Mouse (Mus musculus) kidney, embryonic 16.5 days (tissue): ENCODE measurements around the gene Kcng1. TPM values are rescaled to one million over a fixed set of nuclear protein-coding genes. Genes with fewer than 3 reads are reported as not detected.
A peak's percentile ranks its signal among the peaks of the same experiment; 100 is the strongest.

Source experiments
- ATAC-seq: fragments of 200-750 bp; cut with Nextera tagmentation; 2 replicates; pipeline ENCODE4 v1.8.0; 2017; ENCODE audit warnings: moderate TSS enrichment; ENCODE audit not compliant: low FRiP score, low TSS enrichment
- H3K27ac ChIP-seq: fragments of 300-500 bp; sonication (generic); 2 replicates; pipeline ENCODE4 v1.5.1; 2014; ENCODE audit warnings: low read length
- H3K27me3 ChIP-seq: fragments of 300-500 bp; sonication (generic); 2 replicates; pipeline ENCODE4 v1.6.1; 2014; ENCODE audit warnings: low read length, control low read depth, mixed read lengths; ENCODE audit not compliant: insufficient read depth
- H3K36me3 ChIP-seq: fragments of 300-500 bp; sonication (generic); 2 replicates; pipeline ENCODE4 v1.6.1; 2014; ENCODE audit warnings: low read length, control low read depth, mixed read lengths; ENCODE audit not compliant: insufficient read depth
- H3K4me1 ChIP-seq: fragments of 300-500 bp; sonication (generic); 2 replicates; pipeline ENCODE4 v1.6.1; 2014; ENCODE audit warnings: low read length, control low read depth, mixed read lengths; ENCODE audit not compliant: insufficient read depth
- H3K4me2 ChIP-seq: fragments of 300-500 bp; sonication (generic); replicated peaks from 2 replicates; pipeline ENCODE4 v1.6.1; 2014; ENCODE audit warnings: low read depth, low read length
- H3K4me3 ChIP-seq: fragments of 300-500 bp; sonication (generic); 2 replicates; pipeline ENCODE4 v1.5.1; 2014; ENCODE audit warnings: mild to moderate bottlenecking, low read length
- H3K9ac ChIP-seq: fragments of 300-500 bp; sonication (generic); replicated peaks from 2 replicates; pipeline ENCODE4 v1.6.1; 2014; ENCODE audit warnings: low read length
- H3K9me3 ChIP-seq: fragments of 300-500 bp; sonication (generic); 2 replicates; pipeline ENCODE4 v1.6.1; 2016; ENCODE audit warnings: low read length, control low read depth
- WGBS: fragments of 180-500 bp; shearing (Covaris S2); extraction: QIAGEN DNeasy Blood & Tissue Kit; methylation state at CpG from one replicate; pipeline ENCODE4 v1.1.7; 2014; 5-methylcytosine and 5-hydroxymethylcytosine counted together
- polyA plus RNA-seq: library from polyadenylated mRNA; unstranded; fragments of >200 nt; fragmentation: Nextera tagmentation; extraction: Ambion mirVana; gene quantifications from 2 replicates; pipeline ENCODE4 v1.2.1, GENCODE M21; 2015

Gene Kcng1
- polyA plus RNA-seq, 1 experiment from 2014 or later: 2.9 TPM

DNA sequence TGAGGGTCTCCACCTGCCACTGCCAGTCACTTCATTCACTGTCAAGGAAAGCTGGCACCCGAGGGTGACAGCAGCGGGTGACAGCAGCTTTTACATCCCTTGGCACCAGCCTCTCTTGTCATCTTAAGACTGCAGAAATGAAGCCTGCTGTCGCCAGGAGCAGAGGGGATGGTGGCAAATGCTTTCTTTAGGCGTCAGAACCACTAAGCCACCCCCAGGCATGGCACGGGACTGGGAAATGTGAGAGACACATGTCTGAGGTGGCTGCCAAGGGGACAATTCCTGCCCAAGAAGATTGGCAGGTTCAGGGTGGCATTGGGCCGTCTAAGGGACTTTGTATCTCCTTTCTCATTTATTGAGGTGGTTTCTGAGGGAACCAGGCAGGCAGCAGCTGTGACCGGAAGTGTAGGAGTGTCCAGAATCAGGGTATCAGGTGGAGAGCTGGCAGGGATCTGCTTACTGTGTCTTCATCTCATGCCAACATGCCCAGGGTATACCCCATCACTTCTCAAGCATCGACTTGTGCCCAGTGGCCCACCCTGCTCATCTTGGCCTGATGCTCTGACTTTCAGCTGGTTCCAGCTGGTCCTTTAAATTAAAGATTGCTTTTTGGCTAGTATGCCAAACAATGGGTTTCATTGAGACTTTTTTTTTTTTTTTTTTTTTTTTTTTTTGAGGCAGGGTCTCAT is 33.2 kb downstream of the Kcng1 start:
- H3K36me3 ChIP-seq: no peaks in the 10 kb centered on the region
- no peak overlapping the region for H3K27ac ChIP-seq
- no peak overlapping the region for H3K4me2 ChIP-seq
- no peaks in the 10 kb centered on the region for H3K27me3 ChIP-seq
- 66% methylated on average over 8 of the region's 8 CpGs for WGBS
- H3K4me3 ChIP-seq: no peak overlapping the region
- ATAC-seq: no peak
- no peak overlapping the region for H3K9ac ChIP-seq
- no peaks in the 10 kb centered on the region for H3K9me3 ChIP-seq
- H3K4me1 ChIP-seq: no peaks in the 10 kb centered on the region

GRCm38 (mm10) chr2:168245571-168245970 is 36.0 kb downstream of the Kcng1 start:
- Histone ChIP-seq H3K9me3 (no peaks in the 10 kb centered on the region), H3K27me3 (no peaks in the 10 kb centered on the region), H3K36me3 (no peaks in the 10 kb centered on the region), H3K4me2 (no peak overlapping the region), H3K27ac (no peak overlapping the region), H3K9ac (no peak overlapping the region), H3K4me1 (no peaks in the 10 kb centered on the region), H3K4me3 (no peak overlapping the region)
- WGBS: 39% methylated on average over 8 of the region's 8 CpGs
- no peak for ATAC-seq

DNA sequence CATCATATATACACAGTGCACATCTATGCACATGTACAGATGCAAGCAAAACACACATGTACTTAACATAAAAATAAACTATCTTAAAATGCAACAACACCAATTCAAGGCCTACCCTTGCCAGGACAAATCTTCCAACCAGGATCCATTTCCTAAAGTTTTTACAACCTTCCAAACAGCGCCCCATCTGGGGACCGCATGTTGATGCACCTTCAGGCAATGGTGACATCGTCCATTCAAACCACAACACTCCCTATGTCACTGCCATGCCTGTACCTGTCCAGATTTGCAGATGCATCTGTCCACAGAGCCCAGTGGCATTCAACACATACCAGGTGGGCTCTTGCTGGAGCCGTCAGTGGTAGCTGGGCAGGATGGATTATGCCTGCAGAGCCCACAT is 38.3 kb downstream of the Kcng1 start:
- Histone ChIP-seq H3K4me1 (no peaks in the 10 kb centered on the region), H3K4me3 (no peak overlapping the region), H3K27me3 (no peaks in the 10 kb centered on the region), H3K9ac (no peak overlapping the region), H3K27ac (no peak overlapping the region), H3K9me3 (0 out of 2 replicates have a peak, but pooled peaks cover 10% of the 10 kb centered on the region), H3K4me2 (no peak overlapping the region), H3K36me3 (no peaks in the 10 kb centered on the region)
- no peak for ATAC-seq
- 79% methylated on average over 4 of the region's 4 CpGs for WGBS

DNA sequence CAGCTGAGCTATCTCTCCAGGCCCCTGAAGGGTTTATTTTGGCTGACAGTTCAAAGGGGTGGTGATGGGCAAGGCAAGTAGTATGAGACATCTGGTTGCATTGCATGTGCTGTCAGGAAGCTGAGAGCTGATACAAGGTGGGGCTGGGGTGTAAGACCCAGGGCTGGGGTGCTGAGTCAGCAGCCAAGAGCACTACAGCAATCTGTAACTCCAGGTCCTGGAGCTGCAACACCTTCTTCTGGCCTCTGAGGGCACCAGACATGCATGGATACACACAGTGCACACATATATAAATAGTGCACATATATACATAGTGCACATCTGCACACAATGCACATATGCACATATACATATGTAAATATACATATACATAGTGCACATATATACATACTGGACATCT is 38.7 kb downstream of the Kcng1 start:
- Histone ChIP-seq H3K27me3 (no peaks in the 10 kb centered on the region), H3K4me2 (no peak overlapping the region), H3K36me3 (no peaks in the 10 kb centered on the region), H3K4me1 (no peaks in the 10 kb centered on the region), H3K9ac (no peak overlapping the region), H3K4me3 (no peak overlapping the region), H3K27ac (no peak overlapping the region), H3K9me3 (0 out of 2 replicates have a peak, but pooled peaks cover 12% of the 10 kb centered on the region)
- 0 out of 2 replicates have a peak, but pooled peaks have one; percentile 4 for ATAC-seq

DNA sequence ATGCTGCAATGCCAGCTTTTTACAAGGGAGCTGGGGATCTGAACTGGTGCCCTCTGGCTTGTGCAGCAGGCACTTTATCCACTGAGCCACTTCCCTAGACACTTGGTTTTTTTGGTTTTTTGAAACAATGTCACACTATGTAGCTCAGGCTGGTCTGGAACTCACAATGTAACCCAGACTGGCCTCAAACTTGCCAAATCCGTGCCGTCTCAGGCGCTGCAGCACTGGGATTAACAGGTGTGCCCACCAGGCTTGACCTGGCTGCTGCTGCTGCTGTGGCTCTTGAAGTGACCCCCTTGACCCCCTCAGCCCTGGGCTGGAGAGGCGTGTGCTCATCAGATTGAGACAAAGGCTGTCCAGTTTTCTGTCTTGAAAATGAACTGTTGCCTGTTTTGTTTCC is 43.2 kb downstream of the Kcng1 start:
- 0 out of 2 replicates have a peak, but pooled peaks cover 12% of the 10 kb centered on the region for H3K9me3 ChIP-seq
- no peak overlapping the region for H3K4me3 ChIP-seq
- H3K27ac ChIP-seq: no peak overlapping the region
- H3K4me2 ChIP-seq: no peak overlapping the region
- no peak for ATAC-seq
- 88% methylated on average over 4 of the region's 4 CpGs for WGBS
- no peaks in the 10 kb centered on the region for H3K27me3 ChIP-seq
- H3K36me3 ChIP-seq: peaks cover 12% of the 10 kb centered on the region
- no peak overlapping the region for H3K9ac ChIP-seq
- no peaks in the 10 kb centered on the region for H3K4me1 ChIP-seq

- no peak overlapping the region for H3K4me2 ChIP-seq
- H3K27ac ChIP-seq: no peak overlapping the region
- 0 out of 2 replicates have a peak, but pooled peaks cover 2% of the 10 kb centered on the region for H3K9me3 ChIP-seq
- no peak overlapping the region for H3K4me3 ChIP-seq
- no peak overlapping the region for H3K9ac ChIP-seq
- peaks cover 20% of the 10 kb centered on the region for H3K36me3 ChIP-seq
- no peak for ATAC-seq
- WGBS: 86% methylated on average over 5 of the region's 5 CpGs
- no peaks in the 10 kb centered on the region for H3K27me3 ChIP-seq
- H3K4me1 ChIP-seq: peaks cover 24% of the 10 kb centered on the region
Measured at GRCm38 (mm10) chr2:168233286-168233685, 48.2 kb downstream of the Kcng1 start.

DNA sequence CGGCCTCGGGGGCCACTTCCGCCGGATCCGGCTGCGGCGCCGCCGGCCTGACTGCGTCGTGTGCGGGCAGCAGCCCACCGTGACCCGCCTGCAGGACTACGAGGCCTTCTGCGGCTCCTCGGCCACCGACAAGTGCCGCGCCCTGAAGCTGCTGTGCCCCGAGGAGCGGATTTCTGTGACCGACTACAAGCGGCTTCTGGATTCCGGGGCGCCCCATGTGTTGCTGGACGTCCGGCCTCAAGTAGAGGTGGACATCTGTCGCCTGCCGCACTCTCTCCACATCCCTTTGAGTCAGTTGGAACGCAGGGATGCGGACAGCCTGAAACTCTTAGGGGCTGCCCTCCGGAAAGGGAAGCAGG is 50.1 kb downstream of the Kcng1 start:
- Histone ChIP-seq H3K4me2 (peak overlapping the region; percentile 99), H3K4me1 (peaks cover 29% of the 10 kb centered on the region), H3K9me3 (no peaks in the 10 kb centered on the region), H3K9ac (peak overlapping the region; percentile 97), H3K4me3 (peak overlapping the region; percentile 94), H3K27me3 (no peaks in the 10 kb centered on the region), H3K36me3 (peaks cover 24% of the 10 kb centered on the region), H3K27ac (no peak overlapping the region)
- WGBS: 61% methylated on average over 33 of the region's 33 CpGs
- ATAC-seq: no peak

DNA sequence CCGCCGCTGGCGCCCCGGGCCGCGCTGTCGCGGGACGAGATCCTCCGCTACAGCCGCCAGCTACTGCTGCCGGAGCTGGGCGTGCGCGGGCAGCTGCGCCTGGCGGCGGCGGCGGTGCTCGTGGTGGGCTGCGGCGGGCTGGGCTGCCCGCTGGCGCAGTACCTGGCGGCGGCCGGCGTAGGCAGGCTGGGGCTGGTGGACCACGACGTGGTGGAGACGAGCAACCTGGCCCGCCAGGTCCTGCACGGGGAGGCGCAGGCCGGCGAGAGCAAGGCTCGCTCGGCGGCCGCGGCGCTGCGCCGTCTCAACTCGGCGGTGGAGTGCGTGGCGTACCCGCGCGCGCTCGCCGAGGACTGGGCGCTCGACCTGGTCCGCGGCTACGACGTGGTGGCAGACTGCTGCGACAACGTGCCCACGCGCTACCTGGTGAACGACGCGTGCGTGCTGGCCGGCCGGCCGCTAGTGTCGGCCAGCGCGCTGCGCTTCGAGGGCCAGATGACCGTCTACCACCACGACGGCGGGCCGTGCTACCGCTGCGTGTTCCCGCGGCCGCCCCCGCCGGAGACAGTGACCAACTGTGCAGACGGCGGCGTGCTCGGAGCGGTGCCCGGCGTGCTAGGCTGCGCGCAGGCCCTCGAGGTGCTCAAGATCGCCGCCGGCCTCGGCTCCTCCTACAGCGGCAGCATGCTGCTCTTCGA is 50.6 kb downstream of the Kcng1 start:
- H3K4me1 ChIP-seq: peaks cover 29% of the 10 kb centered on the region
- H3K9ac ChIP-seq: peak overlapping the region; percentile 97
- ATAC-seq: peak; percentile 64
- H3K27me3 ChIP-seq: no peaks in the 10 kb centered on the region
- peak overlapping the region; percentile 97 for H3K27ac ChIP-seq
- 3% methylated on average over 104 of the region's 105 CpGs for WGBS
- H3K4me3 ChIP-seq: peak overlapping the region; percentile 94
- peak overlapping the region; percentile 99 for H3K4me2 ChIP-seq
- H3K36me3 ChIP-seq: peaks cover 28% of the 10 kb centered on the region
- no peaks in the 10 kb centered on the region for H3K9me3 ChIP-seq

GRCm38 (mm10) chr2:168230026-168230728 is 51.4 kb downstream of the Kcng1 start, which contains the start of the genes Gm20716, Dpm1 and Mocs3:
Gene Gm20716 (minus strand): TSS chr2:168230364.
Gene Dpm1 (minus strand): TSS chr2:168230591.
Gene Mocs3 (plus strand): TSS chr2:168230622.
- Histone ChIP-seq H3K4me2 (peak within 1 kb of the TSS; percentile 99), H3K4me3 (peak within 1 kb of the TSS; percentile 94), H3K4me1 (peaks cover 29% of the 10 kb centered on the region), H3K27ac (peak within 1 kb of the TSS; percentile 97), H3K27me3 (no peaks in the 10 kb centered on the region), H3K9me3 (no peaks in the 10 kb centered on the region), H3K9ac (peak within 1 kb of the TSS; percentile 97), H3K36me3 (peaks cover 35% of the 10 kb centered on the region)
- WGBS: under 1% methylated on average over 71 of the region's 73 CpGs
- peak; percentile 84 for ATAC-seq
